Mouse (Mus musculus): ENCODE measurements around the gene Serpine3.

- TF ChIP-seq POLR2A (IDR thresholded peaks at IDR 0.05; ENCODE audit: low read depth, low read length) (no peak), CTCF (IDR thresholded peaks at IDR 0.05; ENCODE audit: borderline replicate concordance, insufficient read depth, low read length) (no peak)
Measured at GRCm38 (mm10) chr14:62731902-62732301, 68.4 kb downstream of the Serpine3 start.
